Mouse (Mus musculus): ENCODE results near the gene Ltc4s. TPM values are rescaled to one million over a fixed set of nuclear protein-coding genes. Genes with fewer than 3 reads are reported as not detected.
A peak's percentile ranks its signal among the peaks of the same experiment; 100 is the strongest.

The Ltc4s gene
- polyA plus RNA-seq, 1 experiment from 2014 or later, result 1.3 TPM

DNA sequence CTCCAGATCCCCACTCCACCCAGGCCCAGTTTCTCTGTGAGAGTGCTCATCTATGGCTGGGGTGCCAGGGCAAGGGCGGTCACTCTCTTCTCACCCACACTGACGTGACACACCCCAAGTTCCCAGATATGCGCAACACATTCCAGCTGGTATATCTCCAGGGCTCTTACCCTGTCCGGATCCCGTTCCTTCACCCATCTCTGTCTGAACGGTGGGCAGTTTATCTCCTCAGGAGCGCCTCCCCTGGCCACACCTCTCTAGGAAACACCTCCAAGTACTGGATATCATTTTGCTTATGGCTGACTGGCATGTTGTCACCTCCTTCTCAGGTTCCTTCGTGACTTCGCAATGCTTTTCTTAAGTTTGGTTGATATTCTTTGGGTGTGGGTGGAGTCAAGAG, 22.8 kb downstream of the Ltc4s start:
- no peaks in the 10 kb centered on the region for H3K9me3 ChIP-seq (replicated peaks)
- H3K27me3 ChIP-seq, result no peaks in the 10 kb centered on the region; the same call in 1 of the 2 replicates
- H3K4me3 ChIP-seq, result no peak overlapping the region
- H3K36me3 ChIP-seq, result no peaks in the 10 kb centered on the region
- no peak overlapping the region for H3K9ac ChIP-seq
- no peak overlapping the region for H3K4me2 ChIP-seq (replicated peaks)
- H3K27ac ChIP-seq, result peak overlapping the region; percentile 0; the same call in 1 of the 2 replicates
- peaks cover 11% of the 10 kb centered on the region; the same call in 1 of the 2 replicates for H3K4me1 ChIP-seq
- WGBS, result 21% methylated on average over 9 of the region's 9 CpGs
- ATAC-seq (ENCODE audit: low FRiP score), result no peak

DNA sequence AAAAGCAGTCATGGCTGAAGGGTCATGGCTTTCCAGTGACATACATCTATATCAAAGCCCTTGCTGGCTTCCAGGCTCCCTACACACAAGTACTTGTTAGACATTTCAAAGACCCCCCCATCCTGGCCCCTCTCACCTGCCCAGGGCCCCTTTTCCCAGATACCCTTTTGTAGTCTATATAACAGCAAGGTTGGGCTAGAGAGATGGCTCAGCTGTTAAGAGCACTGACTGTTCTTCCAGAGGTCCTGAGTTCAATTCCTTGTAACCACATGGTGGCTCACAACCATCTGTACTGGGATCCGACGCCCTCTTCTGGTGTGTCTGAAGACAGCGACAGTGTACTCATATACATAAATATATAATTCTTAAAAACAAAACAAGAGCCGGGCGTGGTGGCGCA, 23.8 kb downstream of the Ltc4s start:
- H3K9me3 ChIP-seq (replicated peaks), result no peaks in the 10 kb centered on the region
- H3K4me2 ChIP-seq (replicated peaks), result no peak overlapping the region
- no peaks in the 10 kb centered on the region for H3K36me3 ChIP-seq
- H3K9ac ChIP-seq, result no peak overlapping the region
- no peak overlapping the region for H3K27ac ChIP-seq
- H3K4me1 ChIP-seq, result peaks cover 11% of the 10 kb centered on the region; the same call in 1 of the 2 replicates
- no peak overlapping the region for H3K4me3 ChIP-seq
- H3K27me3 ChIP-seq, result no peaks in the 10 kb centered on the region; the same call in 1 of the 2 replicates
- WGBS, result 88% methylated on average over 6 of the region's 6 CpGs
- ATAC-seq (ENCODE audit: low FRiP score), result no peak

DNA sequence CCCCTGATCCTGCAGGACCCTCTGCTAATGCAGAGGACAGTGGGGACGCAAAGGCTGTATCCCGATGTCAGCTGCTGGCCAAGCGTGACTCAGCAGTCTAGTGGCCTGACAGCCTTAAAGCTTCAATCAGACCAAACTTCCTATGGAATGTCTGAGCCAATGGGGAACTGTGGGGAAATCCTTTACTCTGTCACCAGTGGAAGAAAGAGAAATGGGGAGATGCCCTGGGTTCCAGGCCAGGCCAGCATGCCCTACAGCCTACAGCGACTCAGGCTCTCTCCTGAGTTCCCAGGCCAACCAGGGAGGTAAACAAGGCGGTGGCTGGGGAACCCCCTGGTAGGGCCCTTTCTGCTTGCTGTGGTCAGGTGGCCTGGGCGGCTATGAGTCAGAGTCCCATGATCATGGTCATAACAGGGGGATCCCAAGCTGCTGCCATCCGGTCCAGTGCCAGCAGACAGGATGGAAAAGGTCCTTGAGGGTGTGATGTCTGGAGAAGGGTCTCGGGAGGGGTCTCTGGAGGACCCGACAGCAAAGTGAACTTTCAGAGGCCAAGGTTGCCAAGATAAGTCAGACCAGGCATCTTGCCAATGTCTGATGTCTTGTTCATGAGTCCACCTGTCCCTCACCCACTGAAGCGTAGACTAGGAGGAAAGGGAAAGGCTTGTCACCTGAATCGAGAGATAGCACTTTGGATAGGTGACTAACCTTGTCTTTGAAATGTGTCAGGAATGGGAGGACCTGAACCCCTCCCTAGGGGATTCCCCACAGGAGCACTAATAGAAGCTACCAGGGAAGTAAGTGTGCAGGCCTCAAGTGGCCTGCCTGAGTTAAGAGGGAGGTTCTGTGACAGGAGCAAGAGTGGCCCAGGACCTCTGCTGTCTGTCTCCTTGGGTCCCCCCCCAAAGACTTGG, 25.3 kb downstream of the Ltc4s start:
- Histone ChIP-seq H3K4me2 (replicated peaks) (no peak overlapping the region), H3K36me3 (0 out of 2 replicates have a peak, but pooled peaks cover under 1% of the 10 kb centered on the region), H3K27me3 (no peaks in the 10 kb centered on the region; the same call in 1 of the 2 replicates), H3K4me3 (no peak overlapping the region), H3K27ac (no peak overlapping the region), H3K9me3 (replicated peaks) (no peaks in the 10 kb centered on the region), H3K9ac (no peak overlapping the region), H3K4me1 (peaks cover 22% of the 10 kb centered on the region)
- no peak for ATAC-seq (ENCODE audit: low FRiP score)
- WGBS, result 76% methylated on average over 11 of the region's 11 CpGs

DNA sequence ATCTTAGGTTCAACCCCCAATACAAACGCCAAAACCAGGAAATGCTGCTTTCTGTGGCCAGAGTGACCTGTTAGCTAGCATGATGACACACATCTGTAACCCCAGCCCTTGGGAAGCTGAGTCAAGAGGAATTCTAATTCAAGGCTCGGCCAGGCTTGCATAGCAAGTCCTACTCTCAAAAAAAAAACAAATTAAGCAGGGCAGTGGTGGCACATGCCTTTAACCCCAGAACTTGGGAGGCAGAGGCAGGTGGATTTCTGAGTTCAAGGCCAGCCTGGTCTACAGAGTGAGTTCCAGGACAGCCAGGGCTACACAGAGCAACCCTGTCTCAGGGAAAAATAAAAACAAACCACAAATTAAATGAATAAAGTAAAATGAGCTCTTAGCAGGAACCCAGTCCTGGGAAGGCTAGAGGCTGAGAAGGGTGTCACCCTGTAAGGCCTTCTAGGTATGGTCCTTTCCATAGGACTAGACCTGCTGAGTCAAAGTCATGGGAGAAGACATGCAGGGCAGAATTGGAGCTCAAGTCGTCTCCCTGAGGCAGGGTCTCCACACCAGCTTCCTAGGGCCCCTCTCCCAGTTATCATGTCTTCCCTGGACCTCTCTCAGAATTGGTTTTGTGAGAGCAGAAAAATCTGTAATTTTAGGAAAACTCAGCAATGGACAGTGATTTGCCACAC, 26.2 kb downstream of the Ltc4s start:
- Histone ChIP-seq H3K9ac (no peak overlapping the region), H3K27ac (no peak overlapping the region), H3K27me3 (no peaks in the 10 kb centered on the region; the same call in 1 of the 2 replicates), H3K4me3 (no peak overlapping the region), H3K4me2 (replicated peaks) (no peak overlapping the region), H3K4me1 (peaks cover 23% of the 10 kb centered on the region), H3K9me3 (replicated peaks) (no peaks in the 10 kb centered on the region), H3K36me3 (peaks cover 10% of the 10 kb centered on the region)
- WGBS, result 76% methylated on average over 3 of the region's 3 CpGs
- ATAC-seq (ENCODE audit: low FRiP score), result no peak

DNA sequence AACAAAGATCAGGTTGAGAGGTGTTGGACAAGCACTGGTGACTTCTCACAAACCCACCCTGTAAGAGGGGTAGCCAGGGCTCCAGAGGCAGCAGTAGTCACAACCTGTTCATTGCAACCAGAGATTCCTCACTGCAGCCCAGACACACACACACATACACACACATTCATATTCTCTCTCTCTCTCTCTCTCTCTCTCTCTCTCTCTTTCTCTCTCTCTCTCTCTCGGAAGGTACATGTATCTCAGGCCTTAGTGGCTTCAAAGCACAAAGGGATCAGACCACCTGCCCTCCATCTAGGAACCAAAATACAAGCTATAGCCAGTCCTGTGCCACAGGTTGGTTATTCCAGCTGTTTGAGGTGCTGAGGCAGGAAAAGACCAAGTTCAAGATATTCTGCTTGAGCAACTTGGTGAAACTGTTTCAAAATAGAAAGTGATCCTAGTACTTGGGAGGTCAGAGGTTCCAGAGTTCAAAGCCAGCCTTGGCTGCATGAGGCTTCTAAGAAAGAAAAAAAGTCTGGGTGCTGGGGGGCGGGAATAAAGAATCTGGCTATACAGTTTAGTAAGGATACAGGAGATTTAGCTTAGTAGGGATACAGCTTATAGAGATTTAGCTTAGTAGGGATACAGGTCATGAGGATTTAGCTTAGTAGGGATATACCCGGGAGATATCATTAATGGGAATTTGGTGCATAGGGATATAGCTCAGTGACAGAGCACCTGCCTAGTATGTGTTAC, 26.9 kb downstream of the Ltc4s start:
- Histone ChIP-seq H3K36me3 (peaks cover 17% of the 10 kb centered on the region), H3K4me1 (peaks cover 21% of the 10 kb centered on the region), H3K4me3 (peak overlapping the region; percentile 93), H3K27ac (peak overlapping the region; percentile 97; the same call in 1 of the 2 replicates), H3K9me3 (replicated peaks) (no peaks in the 10 kb centered on the region), H3K27me3 (no peaks in the 10 kb centered on the region; the same call in 1 of the 2 replicates), H3K9ac (no peak overlapping the region), H3K4me2 (replicated peaks) (peak overlapping the region; percentile 61)
- WGBS, result 92% methylated on average over 3 of the region's 3 CpGs
- no peak for ATAC-seq (ENCODE audit: low FRiP score)

DNA sequence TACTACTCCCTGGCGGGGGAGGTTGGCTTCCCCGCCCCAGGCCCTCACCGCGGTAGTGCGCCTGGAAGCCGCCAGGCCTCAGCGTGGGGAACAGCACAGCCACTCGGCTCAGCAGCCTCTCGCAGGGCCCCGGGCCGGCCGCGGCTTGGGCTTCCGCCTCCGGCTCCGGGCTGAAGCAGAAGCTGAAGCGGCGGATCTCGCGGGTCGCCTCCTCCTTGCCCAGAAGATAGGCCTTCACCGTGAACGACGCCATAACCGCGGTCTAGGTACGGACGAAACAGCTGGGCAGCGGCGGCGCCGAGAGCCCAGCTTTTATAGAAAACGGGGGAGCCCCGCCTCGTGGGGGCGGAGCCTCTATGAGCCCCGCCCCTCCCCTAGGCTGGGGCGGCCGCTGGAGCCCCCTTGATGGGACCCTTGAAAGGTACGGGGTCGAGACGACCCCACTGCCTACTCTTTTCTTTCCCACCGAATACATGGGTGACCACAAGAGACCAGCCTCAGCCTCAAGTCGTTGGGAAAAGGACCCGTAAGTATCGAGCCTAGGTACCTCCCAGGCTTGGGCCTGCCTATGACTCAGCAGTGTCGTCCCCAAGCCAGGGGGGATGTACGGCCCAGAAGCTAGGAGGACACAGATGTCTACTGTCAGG, 27.8 kb downstream of the Ltc4s start, which contains the start of the genes Sqstm1 and Mgat4b:
Gene Sqstm1 (minus strand): TSS at position 323 of the 647 bp plus-strand sequence.
Gene Mgat4b (plus strand): TSS at position 386 of the 647 bp plus-strand sequence.
- peak within 1 kb of the TSS; percentile 93 for H3K4me3 ChIP-seq
- H3K4me2 ChIP-seq (replicated peaks), result peak within 1 kb of the TSS; percentile 61
- peak within 1 kb of the TSS; percentile 97 for H3K27ac ChIP-seq
- H3K4me1 ChIP-seq, result peaks cover 17% of the 10 kb centered on the region
- WGBS, result under 1% methylated on average over 48 of the region's 48 CpGs
- peaks cover 26% of the 10 kb centered on the region for H3K36me3 ChIP-seq
- no peaks in the 10 kb centered on the region for H3K9me3 ChIP-seq (replicated peaks)
- H3K27me3 ChIP-seq, result no peaks in the 10 kb centered on the region
- H3K9ac ChIP-seq, result peak within 1 kb of the TSS; percentile 94
- ATAC-seq (ENCODE audit: low FRiP score), result peak; percentile 83

DNA sequence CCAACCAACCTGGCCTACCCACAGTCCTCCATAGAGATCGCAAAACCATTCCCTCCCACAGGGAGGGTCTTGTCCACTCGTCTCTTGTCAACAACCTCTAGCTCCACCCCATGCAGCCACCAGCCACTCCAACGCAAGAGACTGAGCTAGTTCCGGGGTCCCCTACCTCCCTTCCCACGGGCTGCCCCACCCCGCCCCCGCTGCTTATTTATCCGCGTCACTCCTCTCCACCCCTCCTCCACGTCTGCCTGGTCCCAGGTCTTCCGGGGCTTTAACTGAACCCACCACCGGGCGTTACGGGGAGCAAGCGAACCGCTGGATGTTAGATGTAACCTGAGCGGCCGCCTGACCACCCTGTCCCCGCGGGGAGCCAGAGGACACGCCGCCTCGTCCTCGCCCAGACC, 28.3 kb downstream of the Ltc4s start:
- WGBS, result 0% methylated on average over 24 of the region's 24 CpGs
- peak overlapping the region; percentile 61 for H3K4me2 ChIP-seq (replicated peaks)
- no peaks in the 10 kb centered on the region for H3K9me3 ChIP-seq (replicated peaks)
- ATAC-seq (ENCODE audit: low FRiP score), result peak; percentile 93
- peaks cover 31% of the 10 kb centered on the region for H3K36me3 ChIP-seq
- peak overlapping the region; percentile 94 for H3K9ac ChIP-seq
- H3K27ac ChIP-seq, result peak overlapping the region; percentile 97
- no peaks in the 10 kb centered on the region for H3K27me3 ChIP-seq
- peak overlapping the region; percentile 93 for H3K4me3 ChIP-seq
- peaks cover 17% of the 10 kb centered on the region for H3K4me1 ChIP-seq

DNA sequence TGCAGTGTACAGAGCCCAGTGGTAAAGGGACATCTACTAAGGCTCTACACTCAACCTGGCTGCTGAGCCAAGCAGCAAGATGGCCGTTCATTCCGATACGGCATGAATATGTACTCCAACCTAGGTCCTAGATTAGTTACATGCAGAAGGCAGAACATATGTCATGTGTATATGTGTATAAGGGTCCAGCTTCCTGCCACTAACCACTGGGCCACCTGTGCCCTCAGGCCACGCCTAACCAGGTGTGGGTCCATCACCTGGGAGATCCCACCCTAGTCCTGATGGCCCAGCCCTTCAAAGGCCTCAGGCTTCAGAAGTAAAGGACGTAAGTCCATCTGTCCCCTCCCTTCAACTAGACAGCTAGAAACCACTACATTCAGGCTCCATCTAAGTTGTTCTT, 30.4 kb downstream of the Ltc4s start:
- no peak overlapping the region for H3K4me3 ChIP-seq
- H3K36me3 ChIP-seq, result peaks cover 50% of the 10 kb centered on the region
- no peak overlapping the region for H3K4me2 ChIP-seq (replicated peaks)
- ATAC-seq (ENCODE audit: low FRiP score), result no peak
- no peak overlapping the region for H3K27ac ChIP-seq
- H3K27me3 ChIP-seq, result no peaks in the 10 kb centered on the region
- H3K9ac ChIP-seq, result no peak overlapping the region
- no peaks in the 10 kb centered on the region for H3K9me3 ChIP-seq (replicated peaks)
- H3K4me1 ChIP-seq, result peaks cover 17% of the 10 kb centered on the region
- WGBS, result 94% methylated on average over 5 of the region's 5 CpGs

DNA sequence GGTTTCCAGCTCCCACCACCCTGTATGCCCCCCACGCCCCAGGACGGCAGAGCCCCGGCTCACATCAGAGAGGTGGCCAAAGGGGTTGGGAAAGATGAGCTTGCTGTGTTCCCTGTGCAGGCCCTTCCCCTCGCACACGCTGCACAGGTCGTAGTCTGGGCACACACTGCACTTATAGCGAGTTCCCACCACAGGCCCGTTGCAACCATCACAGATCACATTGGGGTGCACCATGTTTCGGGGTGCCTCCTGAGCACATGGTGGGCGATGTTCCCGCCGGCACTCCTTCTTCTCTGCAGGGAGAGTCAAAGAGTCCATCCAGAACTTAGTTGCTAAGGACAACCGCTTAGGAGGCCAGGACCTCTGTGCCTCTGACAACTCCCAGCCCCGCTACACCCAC, 31.1 kb downstream of the Ltc4s start:
- Histone ChIP-seq H3K9me3 (replicated peaks) (no peaks in the 10 kb centered on the region), H3K4me2 (replicated peaks) (no peak overlapping the region), H3K9ac (no peak overlapping the region), H3K4me1 (peaks cover 17% of the 10 kb centered on the region), H3K27ac (no peak overlapping the region), H3K36me3 (peaks cover 57% of the 10 kb centered on the region), H3K27me3 (no peaks in the 10 kb centered on the region), H3K4me3 (no peak overlapping the region)
- WGBS, result 95% methylated on average over 14 of the region's 14 CpGs
- ATAC-seq (ENCODE audit: low FRiP score), result no peak

DNA sequence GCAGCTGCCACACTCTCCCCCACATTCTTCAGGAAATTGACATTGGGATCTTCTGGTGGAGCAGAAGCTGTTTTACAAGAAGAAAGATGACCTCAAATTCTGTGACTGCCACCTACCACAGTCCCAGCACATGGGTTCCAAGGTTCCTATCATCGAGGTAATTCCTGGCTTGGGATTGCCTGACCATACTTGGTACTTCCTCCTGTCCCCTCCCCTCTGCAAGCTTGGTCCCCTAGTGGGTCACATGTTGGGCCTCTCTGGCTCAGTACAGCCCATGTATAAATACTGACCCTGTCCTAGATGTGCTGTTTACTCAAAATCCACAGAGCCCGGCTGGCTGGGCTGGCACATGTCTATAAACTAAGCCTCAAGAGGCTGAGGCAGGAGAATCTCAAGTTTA, 32.4 kb downstream of the Ltc4s start:
- Histone ChIP-seq H3K27me3 (no peaks in the 10 kb centered on the region), H3K9ac (no peak overlapping the region), H3K4me3 (no peak overlapping the region), H3K27ac (no peak overlapping the region), H3K4me1 (peaks cover 15% of the 10 kb centered on the region), H3K9me3 (replicated peaks) (no peaks in the 10 kb centered on the region), H3K36me3 (peaks cover 70% of the 10 kb centered on the region), H3K4me2 (replicated peaks) (no peak overlapping the region)
- WGBS, result 96% methylated on average over 2 of the region's 2 CpGs
- ATAC-seq (ENCODE audit: low FRiP score), result no peak

DNA sequence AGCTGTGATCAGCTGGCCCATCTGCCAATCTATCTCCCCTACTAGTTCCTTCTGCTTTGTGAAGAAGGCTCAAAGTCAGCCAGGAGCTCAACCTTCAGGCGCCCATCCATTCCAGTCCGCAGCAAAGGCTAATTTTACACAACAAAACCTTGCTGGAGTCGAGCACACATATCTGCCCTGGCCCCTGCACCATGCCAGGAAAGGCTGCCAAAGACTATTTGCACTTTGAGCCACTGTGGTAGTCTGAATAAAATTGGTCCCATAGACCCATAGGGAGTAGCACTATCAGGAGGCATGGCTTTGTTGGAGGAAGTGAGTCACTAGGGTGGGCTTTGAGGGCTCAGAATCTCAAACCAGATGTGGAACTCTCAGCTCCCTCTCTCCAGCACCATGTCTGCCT, 33.0 kb downstream of the Ltc4s start:
- no peak overlapping the region for H3K27ac ChIP-seq
- H3K36me3 ChIP-seq, result peaks cover 76% of the 10 kb centered on the region
- H3K4me2 ChIP-seq (replicated peaks), result no peak overlapping the region
- 95% methylated on average over 3 of the region's 3 CpGs for WGBS
- no peak overlapping the region for H3K4me3 ChIP-seq
- no peaks in the 10 kb centered on the region for H3K27me3 ChIP-seq
- H3K4me1 ChIP-seq, result peaks cover 12% of the 10 kb centered on the region
- H3K9me3 ChIP-seq (replicated peaks), result no peaks in the 10 kb centered on the region
- ATAC-seq (ENCODE audit: low FRiP score), result no peak
- H3K9ac ChIP-seq, result no peak overlapping the region

Data from hindbrain, embryonic 12.5 days (tissue).